Mouse (Mus musculus): ENCODE results near the gene Cfap54. TPM values are rescaled to one million over a fixed set of nuclear protein-coding genes. Genes with fewer than 3 reads are reported as not detected.

Gene Cfap54
- polyA plus RNA-seq (2015; fragmentation: Nextera tagmentation; extraction: Ambion mirVana), result 1.6 and 2.3 TPM in 2 replicates

DNA sequence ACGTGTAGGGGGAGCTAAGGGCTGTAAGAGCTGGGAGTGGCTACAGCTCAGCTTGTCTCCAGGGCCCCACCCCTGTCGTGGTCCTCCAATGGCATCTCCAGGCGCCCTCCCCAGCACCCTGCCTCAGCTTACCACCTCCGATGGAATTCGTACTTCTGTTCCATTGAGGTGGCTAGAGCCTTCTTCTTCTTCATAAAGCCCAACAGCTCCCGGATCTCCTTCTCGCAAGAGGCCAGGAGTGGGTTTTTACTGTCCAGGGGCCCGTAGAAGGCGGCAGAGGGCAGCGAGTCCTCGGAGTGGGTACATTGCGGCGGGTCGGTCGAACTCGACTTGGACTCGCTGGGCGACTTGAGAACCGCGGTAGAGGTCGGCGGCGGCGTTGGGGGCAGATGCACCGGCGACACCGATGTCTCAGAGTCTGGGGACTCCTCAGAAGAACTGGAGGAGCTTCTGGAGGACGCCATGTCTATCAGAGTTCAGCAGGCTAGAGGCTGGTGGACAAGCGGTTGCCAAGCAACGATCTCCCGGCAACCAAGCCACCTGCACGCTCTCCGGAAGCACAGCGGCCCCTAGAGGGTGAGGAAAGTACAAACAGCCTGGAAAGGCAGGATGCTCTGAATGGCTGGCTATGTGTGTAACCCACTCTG, at the start of gene Cfap54:
TSS of gene Cfap54 (minus strand) at position 486 of the 647 bp plus-strand sequence.
- WGBS, result 1% methylated on average over 34 of the region's 34 CpGs
- Histone ChIP-seq H3K9ac (peak within 1 kb of the TSS; percentile 60), H3K4me1 (peaks cover 36% of the 10 kb centered on the region), H3K4me2 (peak within 1 kb of the TSS; percentile 67), H3K4me3 (peak within 1 kb of the TSS; percentile 61), H3K27me3 (no peaks in the 10 kb centered on the region), H3K36me3 (ENCODE audit: poor library complexity, severe bottlenecking) (no peaks in the 10 kb centered on the region), H3K27ac (peak within 1 kb of the TSS; percentile 83; the same call in 1 of the 2 replicates), H3K9me3 (replicated peaks) (no peaks in the 10 kb centered on the region)
- ATAC-seq, result peak; percentile 82

DNA sequence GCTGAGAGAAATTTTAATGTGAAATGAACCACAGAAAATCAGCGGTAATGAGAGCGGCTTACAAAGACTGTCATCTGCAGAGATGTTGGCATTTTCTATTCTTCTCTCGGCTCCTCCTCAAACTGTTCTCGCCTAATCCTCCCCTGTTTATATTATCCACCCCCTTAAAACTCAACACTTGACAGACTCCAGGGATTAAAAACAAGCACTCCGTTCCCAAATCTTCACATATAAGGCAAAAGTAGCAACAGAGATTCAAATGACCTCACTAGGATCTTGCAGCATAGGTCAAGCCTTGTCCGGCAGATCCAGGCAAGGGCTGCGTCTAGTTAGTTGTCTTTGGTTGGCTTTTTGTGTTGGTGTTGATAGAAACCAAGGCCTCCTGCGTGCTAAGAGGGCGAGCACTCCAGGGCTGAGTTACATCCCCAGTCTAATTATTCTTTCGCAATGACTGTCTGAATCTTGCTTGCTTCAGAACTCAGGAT, 49.1 kb upstream of the Cfap54 start:
- 18% methylated on average over 10 of the region's 10 CpGs for WGBS
- peak; percentile 83; the same call in 1 of the 2 replicates for ATAC-seq
- Histone ChIP-seq H3K4me1 (peaks cover 12% of the 10 kb centered on the region), H3K27ac (peak overlapping the region; percentile 62), H3K27me3 (peaks cover 3% of the 10 kb centered on the region; the same call in 1 of the 2 replicates), H3K9ac (no peak overlapping the region), H3K4me2 (no peak overlapping the region), H3K9me3 (replicated peaks) (no peaks in the 10 kb centered on the region), H3K4me3 (no peak overlapping the region), H3K36me3 (ENCODE audit: poor library complexity, severe bottlenecking) (no peaks in the 10 kb centered on the region)

DNA sequence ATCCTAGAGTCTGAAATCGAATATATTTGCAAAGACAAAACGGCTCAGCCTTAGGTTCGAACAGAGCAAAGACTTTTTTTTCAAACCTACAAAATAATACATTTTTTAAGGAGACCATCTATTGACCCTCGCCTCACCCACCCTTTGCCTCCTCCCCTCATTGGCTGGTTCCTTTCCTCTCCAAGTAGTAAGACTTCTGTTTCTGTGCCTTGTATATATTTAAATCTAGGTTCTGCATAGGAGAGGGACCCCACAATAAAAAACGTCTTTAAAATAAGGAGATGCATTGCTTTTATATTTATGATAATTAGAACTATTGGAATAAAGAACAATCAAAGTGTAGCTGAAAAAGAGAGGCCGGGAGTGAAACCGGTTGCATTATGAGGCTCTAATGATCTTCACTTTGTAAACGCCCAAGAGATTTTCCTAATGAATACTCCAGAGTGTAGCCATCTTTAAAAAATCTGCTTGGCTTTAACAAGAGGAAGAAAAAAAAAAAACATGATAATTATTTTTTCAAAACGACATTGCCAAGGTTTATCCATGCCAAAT, 48.6 kb upstream of the Cfap54 start:
- H3K27ac ChIP-seq, result peak overlapping the region; percentile 62
- H3K4me1 ChIP-seq, result peaks cover 12% of the 10 kb centered on the region
- no peaks in the 10 kb centered on the region for H3K9me3 ChIP-seq (replicated peaks)
- no peak overlapping the region for H3K4me3 ChIP-seq
- H3K27me3 ChIP-seq, result peaks cover 3% of the 10 kb centered on the region; the same call in 1 of the 2 replicates
- no peak overlapping the region for H3K9ac ChIP-seq
- H3K36me3 ChIP-seq (ENCODE audit: poor library complexity, severe bottlenecking), result no peaks in the 10 kb centered on the region
- peak; percentile 45; the same call in 1 of the 2 replicates for ATAC-seq
- WGBS, result 28% methylated on average over 9 of the region's 9 CpGs
- H3K4me2 ChIP-seq, result no peak overlapping the region

DNA sequence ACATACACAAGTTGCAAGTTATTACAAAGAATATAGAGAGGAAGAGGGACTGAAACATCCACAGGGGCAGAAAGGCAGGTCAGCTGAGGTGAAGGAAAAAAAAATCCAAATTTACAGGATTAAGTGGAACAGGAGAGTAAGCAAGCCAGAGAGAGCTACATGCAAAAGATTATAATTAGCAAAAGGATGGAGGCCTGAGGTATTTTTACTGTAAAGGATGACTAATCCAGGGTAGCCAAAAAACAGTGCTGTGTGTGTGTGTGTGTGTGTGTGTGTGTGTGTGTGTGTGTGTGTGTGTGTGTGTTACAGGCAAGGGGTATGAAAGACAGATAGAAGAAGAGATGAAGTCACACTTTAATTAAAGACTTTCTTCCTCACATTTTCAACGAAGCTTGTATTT, 47.9 kb upstream of the Cfap54 start:
- peaks cover 3% of the 10 kb centered on the region; the same call in 1 of the 2 replicates for H3K27me3 ChIP-seq
- H3K36me3 ChIP-seq (ENCODE audit: poor library complexity, severe bottlenecking), result no peaks in the 10 kb centered on the region
- H3K9me3 ChIP-seq (replicated peaks), result no peaks in the 10 kb centered on the region
- peak overlapping the region; percentile 31 for H3K27ac ChIP-seq
- H3K4me2 ChIP-seq, result no peak overlapping the region
- H3K4me1 ChIP-seq, result peaks cover 12% of the 10 kb centered on the region
- H3K4me3 ChIP-seq, result no peak overlapping the region
- 63% methylated on average over 1 of the region's 1 CpGs for WGBS
- ATAC-seq, result no peak
- H3K9ac ChIP-seq, result no peak overlapping the region

DNA sequence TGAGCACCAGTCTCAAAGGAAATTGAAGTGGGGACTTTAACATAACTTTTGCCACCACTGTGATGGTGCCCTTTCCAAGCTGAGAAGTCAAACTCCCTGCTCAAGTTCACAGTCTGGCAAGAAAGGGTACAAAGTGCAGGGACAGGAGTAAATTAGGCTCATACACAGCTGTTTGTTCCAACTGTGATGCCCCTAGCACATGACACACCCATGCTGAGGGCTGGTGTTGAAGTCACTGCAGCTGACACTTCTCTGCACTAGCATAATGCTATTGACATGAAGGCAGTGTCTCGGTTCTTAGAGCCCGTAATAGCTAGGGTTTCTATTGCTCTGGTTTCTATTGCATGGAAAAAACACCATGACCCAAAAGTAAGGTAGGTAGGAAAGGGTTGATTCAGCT, 47.1 kb upstream of the Cfap54 start:
- Histone ChIP-seq H3K9me3 (replicated peaks) (no peaks in the 10 kb centered on the region), H3K4me2 (no peak overlapping the region), H3K36me3 (ENCODE audit: poor library complexity, severe bottlenecking) (no peaks in the 10 kb centered on the region), H3K27ac (no peak overlapping the region), H3K4me1 (peaks cover 13% of the 10 kb centered on the region), H3K9ac (no peak overlapping the region), H3K4me3 (no peak overlapping the region), H3K27me3 (peaks cover 3% of the 10 kb centered on the region; the same call in 1 of the 2 replicates)
- WGBS, result 87% methylated on average over 2 of the region's 2 CpGs
- no peak for ATAC-seq

DNA sequence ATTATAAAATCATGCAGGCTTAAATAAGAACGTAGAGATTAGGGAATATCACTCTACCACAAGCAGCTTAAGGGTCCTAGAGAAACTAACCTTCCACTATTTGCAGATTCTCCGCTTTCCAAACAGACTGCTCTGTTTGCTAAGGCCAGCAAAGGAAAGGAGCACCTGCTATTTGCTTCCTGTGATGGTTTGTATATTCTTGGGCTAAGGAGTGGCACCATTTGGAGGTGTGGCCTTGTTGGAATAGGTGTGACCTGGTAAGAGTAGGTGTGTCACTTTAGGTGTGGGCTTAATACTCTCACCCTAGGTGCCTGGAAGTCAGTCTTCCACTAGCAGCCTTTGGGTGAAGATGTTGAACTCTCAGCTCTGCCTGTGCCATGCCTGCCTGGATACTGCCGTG, 44.6 kb upstream of the Cfap54 start:
- no peak overlapping the region for H3K9ac ChIP-seq
- H3K9me3 ChIP-seq (replicated peaks), result no peaks in the 10 kb centered on the region
- ATAC-seq, result no peak
- peaks cover 27% of the 10 kb centered on the region for H3K4me1 ChIP-seq
- no peaks in the 10 kb centered on the region for H3K36me3 ChIP-seq (ENCODE audit: poor library complexity, severe bottlenecking)
- no peak overlapping the region for H3K27ac ChIP-seq
- WGBS, result 90% methylated on average over 3 of the region's 3 CpGs
- H3K27me3 ChIP-seq, result peaks cover 3% of the 10 kb centered on the region; the same call in 1 of the 2 replicates
- H3K4me3 ChIP-seq, result no peak overlapping the region
- no peak overlapping the region for H3K4me2 ChIP-seq

DNA sequence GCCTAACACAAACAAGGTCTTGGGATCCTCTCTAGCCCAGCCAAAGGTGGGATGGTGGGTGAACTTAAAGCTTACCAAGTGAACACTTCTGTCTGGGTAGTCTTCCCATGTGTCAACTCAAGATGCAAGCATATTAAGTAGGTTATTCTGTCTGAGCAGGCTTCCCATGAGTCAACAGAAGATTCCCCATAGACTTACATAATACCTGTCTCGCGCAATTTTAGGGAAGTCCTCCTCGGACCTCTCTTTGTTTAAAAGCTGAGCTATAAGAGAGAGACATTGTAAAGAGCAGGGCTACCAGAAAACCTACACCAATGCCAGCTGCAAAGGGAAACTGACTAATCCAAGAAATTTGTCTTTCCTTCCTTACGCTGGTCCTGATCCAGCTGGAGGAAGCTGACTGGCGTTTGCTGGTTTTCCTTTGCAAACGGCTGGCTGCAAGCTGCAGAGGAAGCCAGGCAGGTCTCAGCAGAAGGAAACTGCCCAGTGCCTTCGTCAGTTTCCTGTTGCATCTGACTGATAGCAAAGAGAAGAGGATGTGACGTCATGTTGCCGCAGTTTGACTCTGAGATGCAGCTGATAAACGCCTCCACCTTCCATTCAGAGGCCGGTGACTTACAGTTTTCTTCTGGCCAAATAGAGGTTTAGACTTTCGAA, 42.7 kb upstream of the Cfap54 start:
- no peak for ATAC-seq
- H3K9me3 ChIP-seq (replicated peaks), result no peaks in the 10 kb centered on the region
- no peaks in the 10 kb centered on the region for H3K36me3 ChIP-seq (ENCODE audit: poor library complexity, severe bottlenecking)
- H3K9ac ChIP-seq, result no peak overlapping the region
- H3K27me3 ChIP-seq, result peaks cover 3% of the 10 kb centered on the region; the same call in 1 of the 2 replicates
- no peak overlapping the region for H3K4me3 ChIP-seq
- H3K4me2 ChIP-seq, result no peak overlapping the region
- H3K27ac ChIP-seq, result no peak overlapping the region
- peaks cover 19% of the 10 kb centered on the region for H3K4me1 ChIP-seq
- 85% methylated on average over 12 of the region's 12 CpGs for WGBS

DNA sequence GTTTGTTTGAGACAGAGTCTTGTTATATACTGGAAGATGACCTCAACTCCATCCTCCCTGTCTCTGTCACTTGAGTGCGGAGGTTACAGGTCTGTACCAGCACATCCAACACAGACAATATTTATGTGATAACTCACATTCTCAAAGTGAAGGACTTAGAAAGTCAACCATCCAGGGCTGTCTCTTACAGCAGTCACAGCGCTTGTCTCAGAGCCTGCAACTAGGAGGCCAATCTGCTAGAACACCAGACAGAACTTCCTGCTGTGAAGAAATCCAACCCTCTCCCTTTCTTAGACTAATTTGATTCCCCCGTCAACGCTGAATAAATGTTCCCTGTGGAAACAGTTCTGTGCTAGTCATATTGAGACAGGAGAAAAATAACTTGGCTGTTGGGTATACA, 41.9 kb upstream of the Cfap54 start:
- H3K36me3 ChIP-seq (ENCODE audit: poor library complexity, severe bottlenecking), result no peaks in the 10 kb centered on the region
- no peak overlapping the region for H3K4me2 ChIP-seq
- H3K27ac ChIP-seq, result no peak overlapping the region
- WGBS, result 62% methylated on average over 4 of the region's 4 CpGs
- peaks cover 19% of the 10 kb centered on the region for H3K4me1 ChIP-seq
- H3K9ac ChIP-seq, result no peak overlapping the region
- peaks cover 3% of the 10 kb centered on the region; the same call in 1 of the 2 replicates for H3K27me3 ChIP-seq
- ATAC-seq, result no peak
- H3K4me3 ChIP-seq, result no peak overlapping the region
- no peaks in the 10 kb centered on the region for H3K9me3 ChIP-seq (replicated peaks)

DNA sequence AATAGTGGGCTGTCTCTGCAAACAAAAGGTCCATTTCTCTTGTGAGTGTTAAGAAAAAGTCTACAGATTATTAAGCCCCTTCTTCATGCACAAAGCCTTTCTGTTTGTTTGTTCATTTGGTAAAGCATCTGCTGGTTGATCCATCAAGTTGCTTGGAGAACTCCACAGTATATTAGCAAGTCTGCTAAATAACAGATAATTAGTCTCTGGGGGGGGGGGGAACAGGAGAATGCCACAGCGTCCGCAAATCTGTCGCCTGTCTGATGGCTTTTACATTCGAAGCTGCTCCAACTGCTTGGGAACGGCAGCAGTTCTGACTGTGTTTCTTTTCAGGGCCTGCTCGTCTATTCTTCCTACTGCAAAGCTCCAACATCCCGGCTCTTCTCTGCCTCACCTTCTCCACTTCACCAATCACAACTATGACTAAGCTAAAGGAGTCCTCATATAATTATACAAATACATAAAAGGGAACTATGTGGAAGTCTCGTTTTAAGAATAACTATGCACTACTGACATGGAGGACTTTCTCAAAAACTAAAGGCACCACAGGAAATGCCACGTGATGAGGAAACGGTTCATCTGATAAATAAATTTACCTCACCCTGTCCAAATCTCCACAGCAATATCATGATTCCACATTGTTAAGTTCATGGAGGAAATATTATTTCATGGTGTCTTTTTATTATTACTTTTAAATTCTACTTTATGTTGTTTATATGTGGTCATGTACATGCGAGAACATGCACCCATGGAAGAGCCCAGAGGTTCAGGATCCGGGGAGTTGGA, 41.2 kb upstream of the Cfap54 start:
- peak; percentile 63 for ATAC-seq

DNA sequence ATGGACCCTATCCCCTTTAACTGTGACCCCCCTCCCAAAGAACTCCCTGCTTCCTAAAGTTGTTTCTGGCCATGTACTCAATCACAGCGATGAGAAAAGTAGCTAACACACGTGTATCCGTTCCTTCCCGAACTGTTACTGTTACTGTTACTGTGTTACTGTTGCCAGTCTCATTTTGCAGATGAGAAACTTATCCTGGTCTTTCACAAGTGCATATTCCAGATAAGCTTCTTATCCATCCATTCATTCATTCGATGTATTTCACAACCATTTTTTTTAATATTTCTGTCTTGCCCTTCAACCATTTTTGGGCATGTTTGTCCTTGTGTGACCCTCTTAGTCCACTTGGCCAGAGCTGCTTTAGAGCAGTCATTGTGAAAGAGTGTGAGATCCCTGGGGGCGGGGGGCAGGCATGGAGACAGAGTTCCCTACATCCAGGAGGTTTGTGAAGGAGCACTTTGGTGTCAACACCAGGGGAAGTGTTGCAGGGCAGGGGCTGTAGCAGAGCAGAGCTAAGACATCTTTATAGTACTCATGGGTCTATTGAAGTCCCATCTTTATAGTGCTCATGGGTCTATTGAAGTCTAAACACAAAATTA, 39.9 kb upstream of the Cfap54 start:
- Histone ChIP-seq H3K9ac (no peak overlapping the region), H3K9me3 (replicated peaks) (no peaks in the 10 kb centered on the region), H3K27me3 (peaks cover 3% of the 10 kb centered on the region; the same call in 1 of the 2 replicates), H3K4me1 (peaks cover 19% of the 10 kb centered on the region), H3K4me2 (no peak overlapping the region), H3K4me3 (no peak overlapping the region), H3K27ac (no peak overlapping the region), H3K36me3 (ENCODE audit: poor library complexity, severe bottlenecking) (no peaks in the 10 kb centered on the region)
- 96% methylated on average over 6 of the region's 6 CpGs for WGBS
- no peak for ATAC-seq

More for the DNA sequence above, 41.2 kb upstream of the Cfap54 start:
- Histone ChIP-seq H3K36me3 (ENCODE audit: poor library complexity, severe bottlenecking) (no peaks in the 10 kb centered on the region), H3K4me2 (no peak overlapping the region), H3K27ac (0 out of 2 replicates have a peak overlapping the region, but pooled peaks have one; percentile 1), H3K4me3 (no peak overlapping the region), H3K4me1 (peaks cover 19% of the 10 kb centered on the region), H3K27me3 (peaks cover 3% of the 10 kb centered on the region; the same call in 1 of the 2 replicates), H3K9ac (no peak overlapping the region), H3K9me3 (replicated peaks) (no peaks in the 10 kb centered on the region)
- 43% methylated on average over 12 of the region's 12 CpGs for WGBS

DNA sequence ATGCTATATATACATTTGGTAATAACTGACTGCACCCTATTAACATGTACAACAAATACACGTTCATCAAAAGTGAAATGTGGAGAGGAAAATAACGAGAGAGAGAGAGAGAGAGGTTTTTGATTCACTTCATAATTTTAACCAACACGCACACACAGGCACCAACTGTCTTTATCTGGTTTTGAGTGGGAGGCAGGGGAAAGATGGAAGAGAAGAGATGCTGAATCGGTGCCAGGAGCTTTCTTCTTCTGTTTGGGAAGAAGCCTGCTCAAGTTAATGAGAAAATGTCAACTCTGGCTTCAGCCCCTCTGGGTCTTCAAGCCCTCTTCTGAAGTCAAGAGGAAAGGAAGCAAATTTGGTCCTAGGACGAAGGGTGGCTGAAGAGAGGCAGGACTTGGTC, 38.4 kb upstream of the Cfap54 start:
- no peak for ATAC-seq
- H3K4me3 ChIP-seq, result no peak overlapping the region
- H3K9ac ChIP-seq, result no peak overlapping the region
- no peaks in the 10 kb centered on the region for H3K9me3 ChIP-seq (replicated peaks)
- no peaks in the 10 kb centered on the region for H3K36me3 ChIP-seq (ENCODE audit: poor library complexity, severe bottlenecking)
- H3K27ac ChIP-seq, result no peak overlapping the region
- 58% methylated on average over 5 of the region's 5 CpGs for WGBS
- no peaks in the 10 kb centered on the region for H3K27me3 ChIP-seq
- peaks cover 19% of the 10 kb centered on the region for H3K4me1 ChIP-seq
- H3K4me2 ChIP-seq, result no peak overlapping the region
